Mouse (Mus musculus): ENCODE data around the gene Twistnb.

DNA sequence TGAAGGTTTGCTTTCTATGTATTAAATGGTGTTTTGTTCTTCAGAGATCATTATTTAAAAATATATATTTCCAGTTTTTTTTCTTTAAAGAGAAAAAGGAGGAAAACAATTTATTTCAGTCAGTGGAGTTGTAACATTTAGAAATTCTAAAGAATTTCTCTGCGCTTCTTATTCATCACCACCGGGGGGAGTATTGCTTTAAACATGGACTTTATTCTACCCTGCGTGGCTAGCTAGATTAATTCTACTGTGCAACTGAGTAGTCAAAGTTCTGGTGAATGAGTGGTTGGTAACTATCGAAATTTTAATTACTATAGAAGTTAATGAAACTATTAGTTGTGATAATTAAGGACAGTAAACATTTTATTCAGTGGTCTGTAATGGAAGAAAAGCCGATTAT lies 51.5 kb downstream of the Twistnb start:
- TF ChIP-seq CTCF (conservative IDR thresholded peaks at IDR 0.05; ENCODE audit: low read length), result peak; percentile 48
- no peak for TF ChIP-seq NANOG (IDR thresholded peaks at IDR 0.05; ENCODE audit: borderline replicate concordance, low read length)

Measured in E14TG2a.4 (cell line).